Mouse (Mus musculus) granulocyte monocyte progenitor cell, adult 5-6 weeks (primary cell): ENCODE data around the gene Rnh1. TPM values are rescaled to one million over a fixed set of nuclear protein-coding genes. Genes with fewer than 3 reads are reported as not detected.
A peak's percentile ranks its signal among the peaks of the same experiment; 100 is the strongest.

Experiments used
- ATAC-seq: replicated peaks from 2 replicates; pipeline ENCODE4 v1.8.0; 2016; ENCODE audit warnings: mild to moderate bottlenecking, moderate TSS enrichment, inconsistent platforms; ENCODE audit not compliant: poor library complexity, severe bottlenecking
- total RNA-seq, 2 experiments: library from RNA; stranded (forward) in 1 of 2; stranded (reverse) in 1 of 2; fragments of 200-712, 200-1000 nt in 1 of 2; fragments of >200 nt in 1 of 2; fragmentation: Nextera tagmentation in 1 of 2; gene quantifications; 2 replicates each; pipeline ENCODE4 v1.2.3; 2014 to 2017

Gene Rnh1
- 79.1 and 109 TPM in 2 replicates for total RNA-seq (2014; fragmentation: Nextera tagmentation)
- 45.2 and 47.7 TPM in 2 replicates for total RNA-seq (2017)

DNA sequence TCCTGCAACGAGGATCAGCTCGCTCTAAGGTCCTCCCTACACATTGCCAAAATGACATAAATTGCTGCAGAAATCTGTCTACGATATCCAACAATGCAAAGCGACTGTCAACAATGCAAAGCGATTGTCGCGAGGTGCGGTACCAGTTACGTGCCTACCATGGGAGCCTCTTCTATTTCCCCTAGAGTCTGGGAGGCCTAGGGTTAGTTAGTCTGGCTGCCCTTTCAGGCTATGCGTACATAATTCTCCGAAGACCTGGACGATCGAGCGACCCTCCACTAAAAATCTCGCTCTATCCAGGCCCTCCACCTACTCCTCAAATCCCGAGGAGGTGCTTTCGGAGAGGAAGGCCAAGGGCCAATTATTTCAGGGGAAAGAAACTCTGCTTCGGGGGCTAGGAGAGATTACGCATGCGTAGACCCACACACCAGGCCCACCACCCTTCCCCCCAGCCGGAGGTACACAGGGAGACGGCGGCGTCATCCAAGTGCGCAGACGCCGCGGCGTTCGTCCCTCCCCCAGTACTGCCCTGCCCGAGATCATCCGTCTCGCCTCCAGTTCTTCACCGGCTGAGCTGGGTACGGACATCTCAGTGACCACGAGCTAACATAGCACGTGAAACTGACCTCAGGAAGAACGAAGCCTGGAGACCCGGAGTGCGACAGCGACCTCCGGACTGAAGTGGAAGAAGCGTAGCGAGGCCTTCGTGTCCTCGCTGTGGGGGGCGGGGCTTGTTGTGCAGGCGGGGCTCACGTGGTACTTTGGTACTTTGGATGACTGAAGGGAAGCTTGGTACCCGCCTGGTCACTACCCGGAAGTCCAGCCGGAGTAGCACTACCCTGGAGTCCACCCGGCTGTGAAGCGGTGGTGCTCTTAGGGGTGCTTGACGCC, at the start of gene Rnh1:
TSS of gene Rnh1 (minus strand) at position 742 of the 891 bp plus-strand sequence.
- peak; percentile 64 for ATAC-seq

DNA sequence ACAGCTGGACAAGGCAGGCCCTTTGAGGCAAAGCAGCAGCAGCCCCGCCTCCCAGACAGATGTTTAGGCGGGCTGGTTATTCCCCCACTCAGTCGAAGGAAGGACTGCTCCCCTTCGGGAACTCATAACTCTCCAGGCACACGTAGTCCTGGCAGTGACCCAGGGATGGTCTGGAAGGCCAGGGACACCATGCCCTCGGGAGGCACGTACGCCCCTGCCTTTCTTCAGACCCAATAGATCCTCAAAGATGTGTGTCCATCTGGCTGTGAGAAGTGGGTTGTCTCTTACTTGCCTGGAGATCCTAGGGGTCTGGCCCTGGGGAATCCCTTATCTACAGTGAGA, 49.4 kb upstream of the Rnh1 start:
- ATAC-seq: no peak

- ATAC-seq: peak; percentile 93
Measured at GRCm38 (mm10) chr7:141221249-141222125, 48.8 kb upstream of the Rnh1 start.

GRCm38 (mm10) chr7:141220377-141220776, 47.7 kb upstream of the Rnh1 start:
- no peak for ATAC-seq

DNA sequence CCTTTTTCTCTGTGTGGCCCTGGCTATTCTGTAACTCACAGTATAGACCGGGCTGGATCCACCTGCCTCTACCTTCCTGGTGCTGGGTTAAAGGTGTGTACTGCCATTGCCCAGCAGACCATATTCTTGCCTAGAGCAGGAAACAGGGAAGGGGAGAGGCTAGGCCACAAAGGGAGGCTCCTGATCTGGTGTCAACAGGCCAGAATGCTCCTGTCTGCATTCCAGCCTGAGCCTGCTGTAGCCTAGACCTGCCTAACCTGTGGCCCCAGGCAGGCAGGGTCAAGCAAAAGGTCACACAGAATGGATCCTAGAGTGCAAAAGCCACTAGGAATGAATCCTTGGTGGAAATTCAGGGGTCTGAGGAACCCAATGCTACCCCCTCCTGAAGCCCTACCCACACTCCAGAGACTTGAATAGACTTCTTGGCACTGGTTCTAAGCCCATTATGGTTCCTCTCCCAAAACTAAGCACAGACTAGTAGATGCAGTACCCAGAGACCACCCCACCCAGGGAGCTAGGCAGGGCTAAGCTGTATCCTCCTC, 47.0 kb upstream of the Rnh1 start:
- ATAC-seq: no peak

DNA sequence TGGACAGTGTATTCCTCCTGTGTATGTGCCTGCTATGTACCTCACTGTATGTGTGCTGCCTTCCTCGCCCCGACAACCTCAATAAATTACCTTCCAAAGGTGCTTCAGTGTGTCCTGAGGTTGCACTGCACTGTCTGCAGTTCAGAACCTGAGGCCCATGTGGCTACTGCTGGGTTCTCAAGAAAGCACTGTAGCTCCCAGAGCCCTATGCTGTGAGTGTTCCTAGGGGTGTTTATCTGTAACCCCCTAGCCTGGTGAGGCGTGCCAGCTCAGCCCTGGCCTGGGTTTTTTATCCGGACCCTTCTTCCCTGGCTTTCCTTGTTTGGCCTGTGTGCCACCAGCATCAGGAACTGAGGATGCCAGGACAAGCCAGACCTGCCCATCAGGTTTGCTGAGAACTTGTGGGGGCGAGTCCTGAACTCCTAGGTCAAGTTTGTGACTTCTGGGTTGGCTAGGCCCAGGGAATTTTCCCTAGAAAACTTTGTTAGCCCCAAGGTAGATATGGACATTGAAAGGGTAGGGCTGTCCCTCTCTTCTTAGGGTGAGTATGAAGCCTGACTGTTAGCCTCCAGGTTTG, 46.0 kb upstream of the Rnh1 start:
- ATAC-seq: no peak

- no peak for ATAC-seq
Measured at GRCm38 (mm10) chr7:141218141-141218540, 45.5 kb upstream of the Rnh1 start.

DNA sequence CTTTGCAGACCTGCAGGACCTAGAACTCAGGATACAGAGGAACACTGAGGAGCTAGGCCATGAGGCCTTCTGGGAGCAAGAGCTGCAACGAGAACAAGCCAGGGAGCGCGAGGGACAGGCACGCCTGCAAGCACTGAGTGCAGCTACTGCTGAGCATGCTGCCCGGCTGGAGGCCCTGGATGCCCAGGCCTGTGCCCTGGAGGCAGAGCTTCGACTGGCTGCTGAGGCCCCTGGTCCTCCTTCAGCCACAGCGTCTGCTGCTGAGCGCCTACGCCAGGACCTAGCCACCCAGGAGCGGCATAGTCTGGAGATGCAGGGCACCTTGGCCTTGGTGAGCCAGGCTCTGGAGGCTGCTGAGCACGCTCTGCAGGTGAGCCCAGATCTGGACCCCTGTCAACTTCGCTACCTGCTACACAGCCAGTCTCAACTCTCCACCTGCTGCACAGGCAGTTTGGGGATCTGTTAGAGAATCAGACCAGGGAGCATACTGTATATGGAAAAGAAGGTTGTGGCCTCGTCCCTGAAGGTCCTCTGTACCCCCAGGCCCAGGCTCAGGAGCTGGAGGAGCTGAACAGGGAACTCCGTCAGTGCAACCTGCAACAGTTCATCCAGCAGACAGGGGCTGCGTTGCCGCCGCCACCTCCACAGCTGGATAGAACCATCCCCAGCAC, 44.8 kb upstream of the Rnh1 start:
- no peak for ATAC-seq

DNA sequence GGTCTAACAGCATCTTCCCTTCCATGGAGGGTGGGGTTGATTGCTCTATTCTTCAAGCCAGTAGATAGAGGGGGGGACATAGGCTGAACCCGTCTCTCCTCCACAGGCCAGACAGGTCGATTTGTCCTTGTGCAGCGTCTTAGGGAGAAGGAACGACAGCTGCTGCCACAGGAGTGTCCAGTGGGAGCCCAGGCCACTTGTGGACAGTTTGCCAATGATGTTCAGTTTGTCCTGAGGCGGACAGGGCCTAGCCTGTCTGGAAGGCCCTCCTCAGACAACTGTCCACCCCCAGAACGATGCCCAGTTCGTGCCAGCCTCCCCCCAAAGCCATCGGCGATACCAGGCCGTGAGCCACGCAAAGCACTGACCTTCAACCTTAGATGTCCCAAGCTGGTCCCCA, 44.2 kb upstream of the Rnh1 start:
- no peak for ATAC-seq

DNA sequence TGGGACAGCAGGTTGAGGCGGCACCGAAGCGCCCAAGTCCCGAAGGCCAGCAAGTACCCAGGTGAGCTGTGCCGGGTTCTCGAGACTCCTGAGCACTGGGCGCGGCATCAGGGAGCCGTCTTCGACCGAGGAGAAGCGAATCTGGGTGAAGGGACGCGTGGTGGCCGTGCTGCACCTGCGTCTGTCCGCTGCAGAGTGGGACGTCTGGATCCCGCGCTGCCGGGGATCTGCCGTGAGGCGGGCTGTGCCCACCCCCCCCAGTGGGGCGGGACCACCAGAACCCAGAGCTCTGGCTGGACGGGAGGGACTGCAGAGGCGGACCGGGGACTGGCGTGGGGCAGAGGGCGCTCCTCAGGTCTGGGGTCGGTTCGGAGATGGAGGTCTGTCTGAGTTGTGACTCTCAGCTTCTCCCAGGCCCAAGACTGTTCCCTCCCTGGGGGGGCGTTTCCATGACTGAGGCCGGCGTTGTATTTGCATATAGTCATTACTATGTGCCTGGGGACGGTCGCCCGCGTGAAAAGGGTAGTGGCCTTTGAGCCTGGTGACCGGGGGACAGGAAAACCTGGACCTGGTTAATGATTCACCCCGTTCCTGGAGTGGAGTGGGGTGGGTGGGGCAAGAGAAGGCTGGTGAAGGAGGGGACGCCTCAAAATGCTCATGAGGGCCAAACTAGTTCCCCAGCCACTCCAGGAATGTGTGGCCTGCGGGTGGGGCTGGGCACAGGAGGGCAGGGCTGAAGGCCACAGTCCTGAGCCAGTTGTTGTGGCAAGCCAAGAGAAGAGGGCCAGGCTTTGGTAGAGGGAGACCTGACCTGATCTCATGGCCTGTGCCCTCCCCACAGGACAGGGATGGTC, 43.5 kb upstream of the Rnh1 start:
- ATAC-seq: peak; percentile 48

- peak; percentile 86 for ATAC-seq
Measured at GRCm38 (mm10) chr7:141215101-141215879, 42.6 kb upstream of the Rnh1 start, which contains the start of gene Rassf7. Rassf7 (plus strand) TSS chr7:141215860.

- no peak for ATAC-seq
Measured at GRCm38 (mm10) chr7:141214310-141214709, 41.7 kb upstream of the Rnh1 start.

GRCm38 (mm10) chr7:141213605-141214235, 41.1 kb upstream of the Rnh1 start, which contains the start of gene Lmntd2:
Lmntd2 (minus strand) TSS chr7:141214080.
- no peak for ATAC-seq

- no peak for ATAC-seq
Measured at GRCm38 (mm10) chr7:141213133-141213532, 40.5 kb upstream of the Rnh1 start.

DNA sequence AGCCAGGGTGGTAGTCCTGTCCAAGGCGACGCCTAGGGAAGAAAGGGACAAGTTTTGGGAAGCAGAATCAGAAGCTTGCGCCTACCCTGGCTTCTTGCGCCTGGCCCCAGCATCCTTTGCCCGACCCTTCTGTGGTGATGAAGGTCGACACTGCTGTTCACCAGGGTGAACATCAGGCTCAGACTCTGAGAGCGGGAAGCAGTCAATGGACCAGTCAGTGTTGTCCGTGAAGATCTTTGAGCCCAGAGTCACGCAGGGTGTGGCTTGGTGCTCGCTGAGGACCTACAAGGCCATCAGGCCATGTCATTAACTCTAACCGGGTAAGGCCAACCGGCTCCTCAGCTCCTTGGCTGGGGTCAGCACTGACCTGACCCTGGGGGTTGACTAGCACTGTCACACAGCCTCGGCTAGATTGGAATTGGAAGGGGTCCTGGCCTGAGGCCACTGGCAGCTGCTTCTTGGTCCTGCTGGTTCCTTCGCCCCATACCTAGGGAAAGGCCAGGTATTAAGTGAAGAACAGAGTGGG, 38.0 kb upstream of the Rnh1 start:
- no peak for ATAC-seq

GRCm38 (mm10) chr7:141210137-141210536, 37.5 kb upstream of the Rnh1 start:
- ATAC-seq: no peak

- ATAC-seq: no peak
Measured at GRCm38 (mm10) chr7:141209526-141209925, 36.9 kb upstream of the Rnh1 start.
